Mouse (Mus musculus) gastrocnemius, postnatal 4 days (tissue): Measurements from ENCODE around the gene Plekha4. TPM values are rescaled to one million over a fixed set of nuclear protein-coding genes. Genes with fewer than 3 reads are reported as not detected.

Source experiments
- DNase-seq, 2 experiments: peaks; one replicate each; pipeline ENCODE4 v3.0.0; 2021 to 2022; ENCODE audit warnings: low spot score in 2 of 2, mixed read lengths in 2 of 2
- total RNA-seq, 2 experiments: library from RNA; stranded (reverse); gene quantifications; 2 replicates each; pipeline ENCODE4 v1.2.3; 2021

Gene Plekha4
- total RNA-seq, 2 experiments from 2014 or later = 17.1 to 20.3 TPM

DNA sequence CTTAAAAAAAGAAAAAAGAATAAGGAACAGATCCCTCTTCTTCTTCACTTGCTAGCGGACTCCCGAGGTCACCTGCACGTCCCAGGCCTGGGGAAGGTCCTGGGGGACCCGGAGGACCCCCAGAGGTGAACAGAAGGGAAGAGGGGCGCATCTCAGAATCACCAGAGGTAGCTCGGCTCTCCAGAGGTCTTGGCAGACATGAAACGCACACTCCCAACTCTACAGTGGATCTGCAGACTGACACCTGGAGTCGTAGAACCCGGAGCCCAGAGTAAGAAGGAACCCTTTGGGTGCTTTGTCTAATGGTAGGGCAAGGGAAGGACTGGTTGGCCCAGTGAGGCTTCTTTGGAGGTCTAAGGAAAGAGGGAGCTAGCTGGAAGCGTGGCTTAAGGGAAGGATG, 11.5 kb downstream of the Plekha4 start:
- no peak for DNase-seq

DNA sequence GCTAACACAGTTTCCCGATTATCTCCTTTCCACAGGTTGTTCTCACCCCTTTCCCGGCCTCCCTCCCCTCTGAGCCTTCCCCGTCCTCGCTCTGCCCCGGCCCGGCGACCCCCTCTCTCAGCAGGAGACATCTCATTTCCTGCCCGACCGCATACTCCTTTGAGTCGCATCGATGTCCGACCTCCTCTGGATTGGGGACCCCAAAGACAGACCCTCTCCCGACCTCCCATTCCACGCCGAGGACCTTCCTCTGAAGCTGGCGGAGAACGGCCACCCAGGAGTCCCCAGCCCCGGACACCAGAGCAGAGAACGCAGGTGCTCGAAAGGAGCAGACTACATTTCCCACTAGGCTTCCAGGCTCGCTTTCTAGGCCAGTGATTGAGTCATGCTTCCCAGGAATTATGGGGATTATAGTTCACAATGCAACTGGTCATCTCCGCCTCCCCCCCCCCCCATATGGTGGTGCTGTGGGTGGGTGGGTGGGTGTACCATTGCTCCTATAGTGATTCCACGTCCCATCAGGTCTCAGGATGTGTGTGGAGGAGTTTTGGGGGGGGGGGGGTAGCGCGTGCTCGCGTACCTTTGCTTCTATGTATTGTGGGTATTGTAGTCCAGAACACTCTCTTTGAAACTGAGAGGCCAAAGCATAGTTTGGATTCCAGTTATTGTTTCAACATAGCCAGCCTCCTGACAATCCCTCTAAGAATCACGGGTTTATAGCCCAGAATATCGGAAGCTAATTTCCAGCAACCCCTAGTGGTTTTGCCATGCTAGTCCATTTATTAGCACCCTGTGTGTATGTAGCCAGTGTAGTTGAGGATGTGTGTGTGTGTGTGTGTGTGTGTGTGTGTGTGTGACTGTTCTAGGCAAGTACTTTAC, 12.3 kb downstream of the Plekha4 start:
- no peak for DNase-seq

DNA sequence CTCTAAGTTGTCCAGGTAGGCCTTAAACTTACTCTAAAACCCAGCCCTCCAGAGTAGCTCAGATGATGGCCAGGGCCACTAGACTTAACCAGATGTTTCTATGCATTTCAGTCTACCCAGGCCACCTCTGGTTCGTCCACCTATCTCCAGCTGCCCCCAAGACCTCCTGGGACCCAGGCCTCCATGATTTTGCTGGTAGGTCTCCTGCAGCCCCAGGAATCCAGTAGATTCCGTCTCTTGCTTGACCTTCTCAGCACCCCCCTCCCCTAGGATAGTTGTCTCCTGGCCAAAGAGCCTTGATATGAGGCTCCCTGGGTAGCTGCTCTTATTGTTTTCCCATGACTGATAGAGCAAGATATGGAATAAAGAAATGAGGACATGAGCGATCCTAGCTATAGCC, 13.0 kb downstream of the Plekha4 start:
- no peak for DNase-seq

DNA sequence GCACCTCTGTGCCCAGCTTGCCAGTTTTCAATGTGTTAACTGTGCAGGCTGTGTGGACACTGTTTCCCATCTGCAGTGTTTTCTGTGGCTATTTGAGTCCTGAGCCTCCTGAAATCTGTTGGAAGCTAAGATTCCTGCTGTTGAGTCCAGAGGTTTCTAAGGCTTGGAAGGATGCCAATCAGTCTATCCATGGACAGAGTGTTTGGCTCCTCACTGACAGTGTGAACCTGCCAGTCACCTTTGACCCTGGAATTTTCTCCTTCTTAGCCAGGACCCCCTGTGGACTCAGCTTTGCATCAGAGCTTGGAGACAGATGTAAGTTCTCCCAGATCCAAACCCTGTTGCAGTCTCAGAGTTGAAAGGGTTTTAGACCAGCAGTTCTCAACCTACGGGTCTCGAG, 14.1 kb downstream of the Plekha4 start:
- no peak for DNase-seq

DNA sequence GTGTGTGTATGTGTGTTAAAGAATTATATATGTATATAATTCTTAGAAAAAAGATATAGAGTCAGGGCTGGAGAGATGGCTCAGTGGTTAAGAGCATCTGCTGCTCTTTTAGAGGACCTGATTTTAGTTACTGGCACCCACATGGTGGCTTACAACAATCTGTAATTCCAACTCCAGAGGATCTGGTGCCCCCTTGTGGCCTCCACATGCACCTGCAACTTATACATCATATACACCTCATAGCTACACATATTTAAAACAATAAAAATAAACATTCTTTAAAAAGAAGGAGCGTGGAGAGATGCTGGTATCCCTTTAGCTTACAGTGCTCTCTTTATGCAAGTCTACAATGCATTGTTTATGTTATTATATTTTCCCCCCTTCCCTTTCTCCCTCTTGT, 18.4 kb downstream of the Plekha4 start:
- no peak for DNase-seq

DNA sequence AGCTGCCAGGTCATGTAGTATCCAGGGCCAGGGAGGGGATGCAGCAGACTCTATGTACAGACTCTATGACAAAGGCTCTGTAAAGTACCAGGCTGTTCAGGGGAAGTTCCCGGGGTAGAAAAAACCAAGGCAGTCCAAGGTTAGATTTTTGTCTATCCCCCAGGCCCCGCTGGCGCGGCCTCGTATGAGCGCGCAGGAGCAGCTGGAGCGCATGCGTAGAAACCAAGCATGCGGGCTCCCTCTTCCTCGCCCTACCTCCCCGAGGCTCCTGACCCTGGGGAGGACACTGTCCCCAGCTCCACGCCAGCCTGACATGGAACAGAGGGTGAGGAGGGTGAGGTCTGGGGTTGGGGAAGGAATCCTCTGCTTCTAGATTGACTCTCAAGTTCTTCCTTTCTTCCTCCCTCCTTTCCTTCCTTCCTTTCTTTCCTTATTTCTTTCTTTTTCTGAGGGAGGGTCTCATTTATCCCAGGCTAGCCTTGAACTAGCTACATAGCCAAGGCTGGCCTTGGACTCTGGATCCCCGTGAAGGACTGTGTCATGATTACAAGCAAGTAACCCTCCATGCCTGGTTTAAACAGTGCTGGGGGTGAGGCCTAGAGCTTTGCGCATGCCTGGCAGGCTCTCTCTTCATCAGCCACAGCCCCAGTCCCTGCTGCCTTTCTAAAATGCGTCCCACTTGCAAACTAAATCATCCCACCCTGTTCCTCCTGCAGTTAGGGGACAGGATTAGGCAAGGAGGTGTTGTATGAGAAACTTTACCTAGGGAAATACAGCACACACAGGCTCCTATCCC, 23.7 kb downstream of the Plekha4 start:
- DNase-seq = no peak

DNA sequence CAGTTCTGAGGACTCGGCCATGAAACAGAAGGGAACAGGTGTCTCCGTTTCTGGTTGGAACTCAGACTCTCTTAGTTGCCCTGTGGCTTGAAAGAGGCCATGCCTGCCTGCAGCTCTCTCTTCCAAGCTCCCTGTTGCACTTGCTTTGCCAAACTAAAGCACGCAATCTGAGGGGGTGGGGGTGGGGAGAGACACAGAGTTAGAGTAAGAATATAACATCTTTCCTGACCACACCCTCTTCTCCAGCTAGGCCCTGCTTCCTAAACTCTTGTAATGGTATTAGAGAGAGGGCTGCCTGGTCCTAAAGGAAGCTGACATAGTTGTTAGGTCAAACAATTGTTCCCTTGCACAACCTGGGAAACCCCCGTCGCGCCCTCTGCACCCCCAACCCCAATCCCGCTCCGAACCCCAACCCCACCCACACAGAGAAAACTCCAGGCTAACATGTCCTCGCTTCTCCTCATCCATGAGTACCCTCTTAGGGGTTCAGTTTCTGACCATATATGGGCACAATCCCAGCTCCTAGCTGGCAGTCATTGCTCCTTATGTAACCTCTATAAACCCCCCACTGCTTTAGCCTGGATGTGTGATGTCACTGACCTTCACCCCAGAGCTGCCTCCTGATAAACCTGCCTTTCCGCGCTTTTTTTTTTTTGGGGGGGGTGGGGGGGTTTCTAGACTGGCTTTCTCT, 24.8 kb downstream of the Plekha4 start:
- DNase-seq = no peak

DNA sequence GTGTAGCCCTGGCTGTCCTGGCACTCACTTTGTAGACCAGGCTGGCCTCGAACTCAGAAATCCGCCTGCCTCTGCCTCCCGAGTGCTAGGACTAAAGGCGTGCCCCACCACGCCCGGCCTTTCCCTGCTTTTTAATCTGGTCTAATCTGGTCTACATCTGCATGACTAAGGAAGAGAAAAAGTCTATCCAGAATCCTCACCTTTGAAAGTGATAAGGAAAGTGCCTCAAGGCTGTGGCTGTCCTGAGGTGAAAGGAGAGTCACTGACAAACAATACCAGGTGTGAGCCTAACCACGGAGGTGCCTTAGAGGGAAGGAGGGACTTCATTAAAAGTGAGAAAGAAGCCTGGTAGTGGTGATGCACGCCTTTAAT, 25.4 kb downstream of the Plekha4 start:
- no peak for DNase-seq

DNA sequence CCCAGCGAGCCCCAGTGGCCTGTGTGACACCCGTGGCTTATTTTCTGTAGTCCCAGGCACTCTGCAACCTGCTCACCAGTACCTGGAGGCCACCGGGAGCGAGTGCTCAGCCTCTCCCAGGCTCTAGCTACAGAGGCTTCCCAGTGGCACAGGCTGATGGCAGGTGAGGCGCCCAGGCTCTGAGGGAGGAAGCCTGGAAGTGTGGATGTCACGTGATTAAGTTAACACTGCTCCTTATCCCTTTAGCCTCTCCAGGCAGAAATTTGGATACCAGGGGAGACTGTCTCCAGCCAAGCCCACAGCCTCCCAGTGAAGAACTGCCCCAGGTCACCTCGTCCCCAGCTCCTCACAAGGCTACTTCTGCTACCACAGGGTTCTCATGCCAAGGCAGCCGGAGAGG, 27.4 kb downstream of the Plekha4 start:
- no peak for DNase-seq

DNA sequence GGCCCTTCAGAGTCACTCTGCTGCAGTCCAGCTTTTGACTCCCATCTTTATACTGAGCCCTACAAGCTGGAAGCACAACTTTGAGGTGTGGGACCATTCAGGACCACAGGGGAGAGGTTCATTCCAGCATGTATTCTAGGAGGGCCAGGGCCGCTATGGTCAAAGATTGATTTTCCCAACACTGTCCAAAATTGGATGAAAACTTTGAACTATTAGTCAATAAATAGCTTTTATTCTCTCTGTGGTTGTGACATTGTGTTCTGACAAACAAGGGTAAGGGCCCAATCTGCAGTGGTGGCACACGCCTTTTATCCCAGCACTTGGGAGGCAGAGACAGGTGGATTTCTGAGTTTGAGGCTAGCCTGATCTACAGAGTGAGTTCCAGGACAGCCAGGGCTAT, 27.9 kb downstream of the Plekha4 start:
- DNase-seq = no peak

DNA sequence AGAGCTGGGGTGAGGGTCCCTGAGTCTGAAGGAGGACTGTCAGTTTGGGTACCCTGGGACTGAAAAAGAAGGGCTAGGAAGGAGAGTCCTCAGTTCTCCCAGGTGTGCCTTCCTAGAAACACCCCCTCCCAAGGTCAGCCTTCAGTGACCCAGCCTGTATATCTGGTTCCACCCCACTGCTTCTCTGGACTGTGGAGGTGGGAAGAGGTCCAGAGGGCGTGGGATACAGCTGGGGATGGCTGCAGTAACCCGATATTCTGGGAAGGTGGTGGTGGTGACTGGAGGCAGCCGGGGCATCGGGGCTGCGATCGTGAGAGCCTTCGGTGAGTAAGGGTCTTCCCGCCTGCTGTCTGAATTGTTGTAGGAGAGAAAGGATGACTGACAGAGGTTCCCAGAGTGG, 28.6 kb downstream of the Plekha4 start, which contains the start of gene Hsd17b14:
Gene Hsd17b14 (plus strand): TSS at position 150 of the 400 bp plus-strand sequence.
- no peak for DNase-seq

DNA sequence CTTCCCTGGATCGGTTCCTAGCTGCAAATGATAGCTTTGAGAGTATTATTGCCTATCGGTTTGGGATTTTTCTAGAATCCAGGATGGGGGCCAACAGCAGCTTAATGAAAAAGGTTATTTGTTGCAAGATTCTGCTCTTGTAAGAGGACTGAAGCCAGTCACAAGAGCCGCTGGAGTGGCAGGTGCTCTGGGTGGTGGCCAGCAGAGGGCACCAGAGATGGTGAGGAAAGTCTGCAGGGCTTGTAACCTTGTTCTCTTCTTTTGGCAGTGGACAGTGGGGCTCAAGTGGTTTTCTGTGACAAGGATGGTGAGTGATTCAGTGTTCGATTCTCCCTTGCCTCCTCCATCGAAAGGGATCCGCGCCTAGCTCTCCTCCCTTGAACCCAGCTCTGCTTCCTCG, 29.7 kb downstream of the Plekha4 start:
- peak; percentile 57 to 73 for DNase-seq

DNA sequence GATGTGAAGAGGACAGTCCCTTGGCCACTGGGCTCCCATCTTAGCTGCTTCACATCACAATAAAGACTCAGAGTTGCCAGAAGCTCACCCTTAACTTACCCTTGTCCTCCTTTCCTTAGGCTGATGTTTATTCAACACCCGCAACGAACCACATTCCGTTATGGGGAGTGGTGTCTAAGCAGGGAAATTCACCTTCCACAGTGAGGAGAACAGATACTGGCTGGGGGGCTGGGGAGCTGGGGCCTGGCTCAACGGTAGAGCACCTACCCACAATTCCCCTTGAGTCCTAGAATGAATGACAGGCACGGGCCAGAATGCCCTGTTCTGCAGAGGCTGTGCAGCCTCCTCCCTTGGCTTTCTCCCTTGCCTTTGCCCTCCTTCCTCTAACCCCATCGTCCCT, 32.8 kb downstream of the Plekha4 start:
- no peak for DNase-seq

DNA sequence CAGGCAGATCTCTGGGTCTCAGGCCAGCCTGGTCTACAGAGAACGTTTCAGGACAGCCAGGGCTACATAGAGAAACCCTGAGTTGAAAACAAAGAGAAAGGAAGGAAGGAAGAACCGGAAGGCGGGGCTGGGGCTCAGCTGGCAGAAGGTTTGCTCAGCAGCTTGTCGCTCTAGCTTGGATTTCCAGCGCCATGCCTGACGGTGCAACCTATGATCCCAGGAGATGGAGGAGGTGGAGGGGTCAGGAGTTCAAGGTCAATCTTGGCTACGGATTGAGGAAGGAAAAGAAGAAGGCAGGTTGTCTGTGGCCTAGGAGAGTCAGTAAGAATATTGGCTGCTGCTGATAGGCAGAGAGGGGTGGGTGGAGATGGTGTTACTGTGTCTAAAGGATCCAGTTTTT, 34.1 kb downstream of the Plekha4 start:
- DNase-seq = no peak

DNA sequence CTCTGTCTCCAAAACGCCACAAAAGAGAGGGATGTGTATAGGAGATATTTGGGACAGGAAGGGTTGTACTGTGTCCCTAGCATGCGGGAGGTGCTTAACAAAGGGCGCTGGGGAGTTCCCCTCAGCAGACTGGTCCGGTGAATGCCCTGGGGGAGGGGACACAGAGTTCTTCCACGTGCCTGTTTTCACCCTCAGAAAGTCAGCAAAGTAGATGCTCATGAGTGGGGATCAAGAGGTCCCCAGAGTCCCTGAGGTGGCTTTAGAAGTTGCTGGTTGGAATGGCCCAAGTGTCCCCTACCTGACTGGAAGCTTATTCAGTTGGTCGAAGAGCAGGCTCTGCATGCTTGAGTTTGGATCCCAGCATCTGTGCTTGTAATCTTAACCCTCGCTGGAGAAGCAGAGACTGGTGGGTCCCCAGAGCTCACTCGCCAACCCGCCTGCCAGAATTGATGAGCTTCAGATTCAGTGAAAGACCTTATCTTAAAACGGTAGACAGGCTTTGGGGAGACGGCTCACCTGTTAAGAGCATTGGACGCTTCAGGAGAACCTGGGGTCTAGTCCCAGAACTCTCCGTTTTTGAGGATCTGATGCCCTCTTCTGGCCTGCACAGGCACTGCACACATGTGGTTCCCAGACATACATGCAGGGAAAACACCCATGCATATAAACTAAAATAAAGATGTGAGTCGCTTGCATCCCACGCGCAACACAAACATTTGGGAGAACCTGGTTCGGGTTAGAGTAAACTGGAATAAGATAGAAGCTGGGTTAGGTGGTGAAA, 34.9 kb downstream of the Plekha4 start:
- peak; percentile 48 to 68 for DNase-seq

DNA sequence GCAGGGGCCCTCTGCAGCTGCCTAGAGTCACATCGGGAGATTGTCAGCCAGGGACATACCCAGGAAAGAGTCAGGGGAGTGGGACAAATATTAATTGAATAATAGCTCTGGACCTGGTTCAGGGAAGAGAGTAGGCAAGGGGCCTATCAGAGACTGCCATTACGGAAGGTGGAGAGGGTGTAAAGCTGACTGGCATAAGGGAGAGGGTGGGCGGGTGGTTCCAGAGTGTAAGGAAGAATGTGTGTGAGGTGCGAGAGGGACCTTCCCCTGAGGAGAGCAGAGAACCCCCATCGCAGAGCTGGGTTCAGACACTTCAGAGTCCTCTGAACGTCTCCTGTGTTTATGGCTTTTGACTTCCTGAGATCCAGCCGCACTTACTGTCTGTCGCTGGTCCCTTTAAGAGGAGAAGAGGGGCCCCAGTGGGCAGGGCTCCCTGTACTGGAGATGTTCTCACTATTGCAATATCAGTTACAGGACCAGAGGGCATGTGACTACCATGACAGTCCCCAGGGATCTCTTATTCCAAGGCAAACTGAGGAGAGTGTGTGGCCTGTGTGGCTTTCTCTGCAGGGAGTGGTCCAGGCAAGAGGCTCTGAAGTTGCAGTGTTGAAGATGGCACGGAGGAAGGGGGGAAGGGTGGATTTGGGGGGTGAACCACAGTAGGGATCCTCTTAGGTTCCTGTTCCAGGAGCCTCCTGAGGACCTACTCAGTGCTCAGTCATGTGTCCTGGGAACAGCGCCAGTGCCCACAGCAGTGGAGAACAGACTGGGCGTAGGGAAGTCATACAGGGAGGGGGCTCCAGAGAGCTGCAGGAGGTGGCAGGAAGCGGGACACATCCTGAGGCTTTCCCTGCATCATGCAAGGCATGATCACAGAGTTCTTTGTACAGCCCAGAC, 35.7 kb downstream of the Plekha4 start:
- no peak for DNase-seq

DNA sequence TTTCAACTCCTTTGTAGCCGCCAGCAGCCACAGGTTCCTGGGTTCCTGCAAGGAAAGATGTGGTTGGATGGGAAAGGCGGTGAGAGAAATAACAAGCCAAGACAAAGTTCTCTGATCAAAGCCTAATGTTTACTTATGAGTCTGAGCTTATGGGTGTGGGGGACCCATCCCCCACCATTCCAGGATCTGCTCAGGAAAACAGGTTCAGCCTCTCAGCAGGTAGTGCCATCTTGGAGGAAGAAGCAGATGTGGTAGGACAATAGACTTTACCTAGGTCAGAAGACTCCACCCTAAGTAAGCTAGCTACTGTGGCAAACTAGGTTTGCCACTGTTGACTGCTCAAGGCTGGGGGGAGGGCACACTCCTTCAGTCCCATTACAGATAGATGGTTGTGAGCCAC, 38.7 kb downstream of the Plekha4 start:
- DNase-seq = no peak

DNA sequence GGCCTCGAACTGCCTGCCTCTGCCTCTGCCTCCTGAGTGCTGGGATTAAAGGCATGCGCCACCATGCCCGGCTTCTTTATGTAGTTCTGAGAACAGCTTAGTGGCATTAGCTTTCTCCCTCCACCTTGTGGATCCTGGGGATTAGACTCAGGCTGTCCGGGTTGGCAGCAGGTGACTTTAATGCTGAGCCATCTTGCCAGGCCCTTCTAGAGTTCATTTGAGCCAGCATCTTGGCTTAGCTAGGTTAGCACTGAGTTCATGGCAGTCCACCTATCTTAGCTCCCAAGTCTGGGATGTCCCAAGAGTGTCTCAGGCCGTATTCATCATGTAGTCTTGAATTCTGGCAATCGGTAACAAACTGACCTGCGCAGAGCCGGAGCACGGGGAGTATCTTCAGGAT, 39.3 kb downstream of the Plekha4 start:
- DNase-seq = no peak

DNA sequence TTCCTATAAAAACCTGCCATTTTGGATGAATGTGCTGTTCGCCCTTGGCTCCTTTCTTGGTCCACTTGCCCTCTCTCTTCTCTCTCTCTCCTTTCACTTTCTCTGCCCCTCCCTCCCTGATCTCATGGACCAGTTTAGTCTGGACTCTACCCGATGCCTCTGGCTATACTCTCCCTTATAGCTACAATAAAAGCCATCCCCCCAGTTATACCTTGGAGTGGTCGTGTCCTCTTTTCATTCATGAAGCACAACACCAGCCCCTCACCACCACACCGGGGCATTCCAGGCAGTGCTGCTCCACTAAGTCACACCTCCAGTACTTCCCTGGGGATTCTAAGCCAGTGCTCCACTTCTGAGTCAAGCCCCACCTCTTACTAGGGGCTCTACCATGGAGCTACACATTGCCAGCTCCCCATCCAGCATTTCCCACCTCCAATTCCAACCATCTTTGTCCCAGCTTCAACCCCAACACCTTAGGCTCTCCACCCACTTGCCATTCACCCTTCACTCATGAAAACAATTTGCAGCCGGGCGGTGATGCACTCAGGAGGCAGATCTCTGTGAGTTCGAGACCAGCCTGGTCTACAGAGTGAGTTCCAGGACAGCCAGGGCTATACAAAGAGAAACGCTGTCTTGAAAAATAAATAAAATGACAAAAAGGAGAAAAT, 41.1 kb downstream of the Plekha4 start:
- DNase-seq = no peak
